Mouse (Mus musculus) midbrain, postnatal 0 days (tissue): ENCODE measurements around the gene Cnn2. TPM values are rescaled to one million over a fixed set of nuclear protein-coding genes. Genes with fewer than 3 reads are reported as not detected.

ENCODE experiments used
- ATAC-seq: fragments of 200-750 bp; cut with Nextera tagmentation; 2 replicates; pipeline ENCODE4 v1.8.0; 2017; ENCODE audit warnings: moderate number of reproducible peaks, mild to moderate bottlenecking, moderate TSS enrichment, moderate library complexity; ENCODE audit not compliant: low FRiP score
- DNase-seq: peaks from one replicate; pipeline ENCODE4 v3.0.0-alpha.2; 2015; ENCODE audit warnings: low spot score
- H3K27ac ChIP-seq: fragments of 300-500 bp; sonication (generic); 2 replicates; pipeline ENCODE4 v1.5.1; 2014; ENCODE audit warnings: low read depth, mild to moderate bottlenecking, low read length, mixed read lengths
- H3K27me3 ChIP-seq: fragments of 300-500 bp; sonication (generic); 2 replicates; pipeline ENCODE4 v1.6.1; 2014; ENCODE audit warnings: low read length, control low read depth, mixed read lengths; ENCODE audit not compliant: insufficient read depth
- H3K36me3 ChIP-seq: fragments of 300-500 bp; sonication (generic); 2 replicates; pipeline ENCODE4 v1.6.1; 2014; ENCODE audit warnings: low read length, control low read depth, mixed read lengths; ENCODE audit not compliant: insufficient read depth
- H3K4me1 ChIP-seq: fragments of 300-500 bp; sonication (generic); 2 replicates; pipeline ENCODE4 v1.6.1; 2014; ENCODE audit warnings: mild to moderate bottlenecking, control low read depth, antibody characterized with exemption, low read length, mixed read lengths; ENCODE audit not compliant: insufficient read depth
- H3K4me2 ChIP-seq: fragments of 300-500 bp; sonication (generic); 2 replicates; pipeline ENCODE4 v1.6.1; 2014; ENCODE audit warnings: low read depth, mild to moderate bottlenecking, low read length, mixed read lengths; ENCODE audit not compliant: poor library complexity, severe bottlenecking
- H3K4me3 ChIP-seq: fragments of 300-500 bp; sonication (generic); 2 replicates; pipeline ENCODE4 v1.5.1; 2014; ENCODE audit warnings: low read depth, mild to moderate bottlenecking, low read length, moderate library complexity
- H3K9ac ChIP-seq: fragments of 300-500 bp; sonication (generic); replicated peaks from 2 replicates; pipeline ENCODE4 v1.6.1; 2014; ENCODE audit warnings: mild to moderate bottlenecking, low read length, moderate library complexity, mixed read lengths; ENCODE audit not compliant: poor library complexity, severe bottlenecking
- H3K9me3 ChIP-seq: fragments of 300-500 bp; sonication (generic); 2 replicates; pipeline ENCODE4 v1.6.1; 2016; ENCODE audit warnings: low read length, control low read depth
- CTCF ChIP-seq: IDR thresholded peaks from 2 replicates; pipeline ENCODE4 v1.5.1; 2016; ENCODE audit warnings: antibody characterized with exemption, mild to moderate bottlenecking
- WGBS: fragments of 180-500 bp; shearing (Covaris S2); extraction: QIAGEN DNeasy Blood & Tissue Kit; methylation state at CpG from one replicate; pipeline ENCODE4 v1.1.7; 2014; 5-methylcytosine and 5-hydroxymethylcytosine counted together
- polyA plus RNA-seq: library from polyadenylated mRNA; unstranded; fragments of >200 nt; fragmentation: Nextera tagmentation; extraction: Ambion mirVana; gene quantifications from 2 replicates; pipeline ENCODE4 v1.2.1, GENCODE M21; 2015
- total RNA-seq: library from RNA; depleted of rRNA; stranded (reverse); fragments of >200 nt; gene quantifications from 2 replicates; pipeline ENCODE4 v1.2.3, GENCODE M21; 2014; rRNA removed

Cnn2 gene
- total RNA-seq, result 14.8 and 19.5 TPM in 2 replicates
- polyA plus RNA-seq, result 12.6 and 12.8 TPM in 2 replicates

- no peaks in the 10 kb centered on the region for H3K36me3 ChIP-seq
- 0 out of 2 replicates have a peak, but pooled peaks cover 2% of the 10 kb centered on the region for H3K4me1 ChIP-seq
- peaks cover 24% of the 10 kb centered on the region for H3K27me3 ChIP-seq
- H3K4me2 ChIP-seq, result peak within 1 kb of the TSS; percentile 75
- WGBS, result 1% methylated on average over 52 of the region's 59 CpGs
- peak within 1 kb of the TSS; percentile 60 for H3K9ac ChIP-seq
- DNase-seq, result no peak
- TF ChIP-seq CTCF, result no peak
- no peak within 1 kb of the TSS for H3K27ac ChIP-seq
- H3K9me3 ChIP-seq, result no peaks in the 10 kb centered on the region
- ATAC-seq, result no peak
- peak within 1 kb of the TSS; percentile 46 for H3K4me3 ChIP-seq
Observed at GRCm38 (mm10) chr10:79988506-79989271, at the start of gene Cnn2. Gene Cnn2 (plus strand): TSS chr10:79988584.

- no peak for TF ChIP-seq CTCF
- Histone ChIP-seq H3K36me3 (0 out of 2 replicates have a peak, but pooled peaks cover 7% of the 10 kb centered on the region), H3K27ac (no peak overlapping the region), H3K4me3 (no peak overlapping the region), H3K27me3 (no peaks in the 10 kb centered on the region), H3K9me3 (no peaks in the 10 kb centered on the region), H3K9ac (no peak overlapping the region), H3K4me2 (no peak overlapping the region), H3K4me1 (no peaks in the 10 kb centered on the region)
- ATAC-seq (no peak), DNase-seq (no peak)
- WGBS, result 80% methylated on average over 7 of the region's 7 CpGs
Observed at GRCm38 (mm10) chr10:79940749-79941148, 47.6 kb upstream of the Cnn2 start.

DNA sequence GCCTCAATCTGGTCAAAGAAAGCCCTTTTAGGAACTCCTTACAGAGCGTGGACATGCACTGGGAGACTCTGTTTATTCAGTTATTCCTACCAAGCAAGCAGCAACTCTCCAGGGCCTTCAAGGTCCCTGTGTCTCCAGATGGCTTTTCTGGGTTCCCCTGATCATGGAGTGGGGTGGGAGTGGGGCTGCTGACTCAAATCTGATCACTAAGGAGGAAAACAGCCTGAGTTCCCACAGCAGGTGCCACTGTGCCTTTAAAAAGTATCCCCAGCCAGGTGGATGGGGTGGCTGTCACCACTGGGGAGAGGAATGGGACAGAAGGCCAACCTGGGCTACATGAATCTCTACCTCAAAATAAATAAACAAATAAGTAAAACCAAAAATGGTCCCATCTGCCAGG lies 45.4 kb upstream of the Cnn2 start:
- WGBS, result 95% methylated on average over 1 of the region's 1 CpGs
- Histone ChIP-seq H3K27me3 (no peaks in the 10 kb centered on the region), H3K9ac (no peak overlapping the region), H3K4me2 (no peak overlapping the region), H3K9me3 (no peaks in the 10 kb centered on the region), H3K4me3 (no peak overlapping the region), H3K27ac (no peak overlapping the region), H3K4me1 (no peaks in the 10 kb centered on the region), H3K36me3 (peaks cover 4% of the 10 kb centered on the region; the same call in 1 of the 2 replicates)
- no peak for DNase-seq
- no peak for ATAC-seq
- no peak for TF ChIP-seq CTCF

- Histone ChIP-seq H3K4me1 (no peaks in the 10 kb centered on the region), H3K4me3 (no peak overlapping the region), H3K9me3 (no peaks in the 10 kb centered on the region), H3K27me3 (no peaks in the 10 kb centered on the region), H3K9ac (no peak overlapping the region), H3K4me2 (no peak overlapping the region), H3K27ac (no peak overlapping the region), H3K36me3 (peaks cover 4% of the 10 kb centered on the region; the same call in 1 of the 2 replicates)
- DNase-seq (no peak), ATAC-seq (no peak)
- no peak for TF ChIP-seq CTCF
- WGBS, result 77% methylated on average over 9 of the region's 9 CpGs
Observed at GRCm38 (mm10) chr10:79943471-79943901, 44.9 kb upstream of the Cnn2 start.

GRCm38 (mm10) chr10:79945507-79946234 lies 42.7 kb upstream of the Cnn2 start:
- ATAC-seq, result no peak
- H3K27me3 ChIP-seq, result no peaks in the 10 kb centered on the region

More at GRCm38 (mm10) chr10:79945507-79946234, 42.7 kb upstream of the Cnn2 start:
- peaks cover 12% of the 10 kb centered on the region for H3K36me3 ChIP-seq
- H3K4me2 ChIP-seq, result no peak overlapping the region
- no peak for TF ChIP-seq CTCF
- no peak overlapping the region; the same call in 1 of the 2 replicates for H3K27ac ChIP-seq
- DNase-seq, result no peak
- no peaks in the 10 kb centered on the region for H3K9me3 ChIP-seq
- 33% methylated on average over 16 of the region's 16 CpGs for WGBS
- 0 out of 2 replicates have a peak overlapping the region, but pooled peaks have one; percentile 24 for H3K9ac ChIP-seq
- no peaks in the 10 kb centered on the region for H3K4me1 ChIP-seq
- no peak overlapping the region for H3K4me3 ChIP-seq
